Mouse (Mus musculus) cortical plate, adult 2 months (tissue): ENCODE results near the gene AC124502.3.

Source experiments
- CTCF ChIP-seq: fragments of 200-500 bp; IDR thresholded peaks from 2 replicates; pipeline ENCODE4 v1.5.1; 2011; ENCODE audit warnings: mild to moderate bottlenecking, control low read depth, low read length; ENCODE audit not compliant: insufficient read depth; ENCODE audit errors: extremely low read depth
- POLR2A ChIP-seq: fragments of 200-500 bp; IDR thresholded peaks from 2 replicates; pipeline ENCODE4 v1.6.1; 2011; ENCODE audit warnings: mild to moderate bottlenecking, low read length, control low read depth; ENCODE audit not compliant: insufficient read depth; ENCODE audit errors: extremely low read depth

- no peak for TF ChIP-seq CTCF
- no peak for TF ChIP-seq POLR2A
Observed at GRCm38 (mm10) chr19:5039301-5040114, 817 bp downstream of the AC124502.3 start.
